Mouse (Mus musculus): ENCODE measurements around the gene Coro1a. TPM values are rescaled to one million over a fixed set of nuclear protein-coding genes. Genes with fewer than 3 reads are reported as not detected.

Gene Coro1a
- polyA plus RNA-seq (2014; fragmentation: Nextera tagmentation; extraction: Ambion mirVana), result 97.2 and 111 TPM in 2 replicates

GRCm38 (mm10) chr7:126707442-126708174, at the start of gene Coro1a:
TSS of gene Coro1a (minus strand) at chr7:126707787.
- 87% methylated on average over 19 of the region's 19 CpGs for WGBS
- H3K9ac ChIP-seq (ENCODE audit: low read length), result no peak within 1 kb of the TSS
- no peaks in the 10 kb centered on the region for H3K36me3 ChIP-seq (ENCODE audit: control insufficient read depth, insufficient read depth, low read length)
- H3K27ac ChIP-seq (ENCODE audit: low read depth, low read length), result no peak within 1 kb of the TSS
- ATAC-seq (no peak), DNase-seq (ENCODE audit: low spot score) (no peak)
- H3K4me1 ChIP-seq (ENCODE audit: control insufficient read depth, insufficient read depth, low read length), result peaks cover 6% of the 10 kb centered on the region
- no peak within 1 kb of the TSS for H3K4me2 ChIP-seq (ENCODE audit: low read length)
- H3K4me3 ChIP-seq (ENCODE audit: low read depth, low read length), result no peak within 1 kb of the TSS
- no peaks in the 10 kb centered on the region for H3K9me3 ChIP-seq (replicated peaks; ENCODE audit: control insufficient read depth, low read length)
- no peaks in the 10 kb centered on the region for H3K27me3 ChIP-seq (replicated peaks; ENCODE audit: control insufficient read depth, insufficient read depth, low read length)

- peak; percentile 85 for DNase-seq (ENCODE audit: low spot score)
- Histone ChIP-seq H3K27ac (ENCODE audit: low read depth, low read length) (no peak overlapping the region), H3K27me3 (replicated peaks; ENCODE audit: control insufficient read depth, insufficient read depth, low read length) (no peaks in the 10 kb centered on the region), H3K4me3 (ENCODE audit: low read depth, low read length) (no peak overlapping the region), H3K36me3 (ENCODE audit: control insufficient read depth, insufficient read depth, low read length) (no peaks in the 10 kb centered on the region), H3K9me3 (replicated peaks; ENCODE audit: control insufficient read depth, low read length) (no peaks in the 10 kb centered on the region), H3K4me1 (ENCODE audit: control insufficient read depth, insufficient read depth, low read length) (no peaks in the 10 kb centered on the region), H3K4me2 (ENCODE audit: low read length) (no peak overlapping the region), H3K9ac (ENCODE audit: low read length) (no peak overlapping the region)
- under 1% methylated on average over 9 of the region's 9 CpGs for WGBS
- peak; percentile 59 for ATAC-seq
These were observed 47.3 kb upstream of the Coro1a start for GRCm38 (mm10) chr7:126754866-126755265.

- no peak overlapping the region for H3K27ac ChIP-seq (ENCODE audit: low read depth, low read length)
- no peaks in the 10 kb centered on the region for H3K9me3 ChIP-seq (replicated peaks; ENCODE audit: control insufficient read depth, low read length)
- DNase-seq (ENCODE audit: low spot score) (no peak), ATAC-seq (no peak)
- H3K4me3 ChIP-seq (ENCODE audit: low read depth, low read length), result no peak overlapping the region
- no peaks in the 10 kb centered on the region for H3K4me1 ChIP-seq (ENCODE audit: control insufficient read depth, insufficient read depth, low read length)
- no peak overlapping the region for H3K4me2 ChIP-seq (ENCODE audit: low read length)
- H3K9ac ChIP-seq (ENCODE audit: low read length), result no peak overlapping the region
- H3K27me3 ChIP-seq (replicated peaks; ENCODE audit: control insufficient read depth, insufficient read depth, low read length), result no peaks in the 10 kb centered on the region
- H3K36me3 ChIP-seq (ENCODE audit: control insufficient read depth, insufficient read depth, low read length), result no peaks in the 10 kb centered on the region
- WGBS, result 95% methylated on average over 17 of the region's 17 CpGs
These were observed 42.2 kb upstream of the Coro1a start for GRCm38 (mm10) chr7:126749582-126750343.

- DNase-seq (ENCODE audit: low spot score), result no peak
- Histone ChIP-seq H3K27ac (ENCODE audit: low read depth, low read length) (no peak overlapping the region), H3K36me3 (ENCODE audit: control insufficient read depth, insufficient read depth, low read length) (no peaks in the 10 kb centered on the region), H3K4me2 (ENCODE audit: low read length) (no peak overlapping the region), H3K27me3 (replicated peaks; ENCODE audit: control insufficient read depth, insufficient read depth, low read length) (no peaks in the 10 kb centered on the region), H3K4me3 (ENCODE audit: low read depth, low read length) (no peak overlapping the region), H3K9me3 (replicated peaks; ENCODE audit: control insufficient read depth, low read length) (no peaks in the 10 kb centered on the region), H3K4me1 (ENCODE audit: control insufficient read depth, insufficient read depth, low read length) (no peaks in the 10 kb centered on the region), H3K9ac (ENCODE audit: low read length) (no peak overlapping the region)
- WGBS, result 79% methylated on average over 7 of the region's 7 CpGs
- no peak for ATAC-seq
These were observed 41.2 kb upstream of the Coro1a start for GRCm38 (mm10) chr7:126748824-126749223.

- H3K4me3 ChIP-seq (ENCODE audit: low read depth, low read length), result no peak overlapping the region
- H3K4me2 ChIP-seq (ENCODE audit: low read length), result no peak overlapping the region
- H3K27me3 ChIP-seq (replicated peaks; ENCODE audit: control insufficient read depth, insufficient read depth, low read length), result no peaks in the 10 kb centered on the region
- H3K9ac ChIP-seq (ENCODE audit: low read length), result no peak overlapping the region
- ATAC-seq (no peak), DNase-seq (ENCODE audit: low spot score) (no peak)
- no peaks in the 10 kb centered on the region for H3K4me1 ChIP-seq (ENCODE audit: control insufficient read depth, insufficient read depth, low read length)
- no peaks in the 10 kb centered on the region for H3K36me3 ChIP-seq (ENCODE audit: control insufficient read depth, insufficient read depth, low read length)
- 53% methylated on average over 6 of the region's 6 CpGs for WGBS
- H3K9me3 ChIP-seq (replicated peaks; ENCODE audit: control insufficient read depth, low read length), result no peaks in the 10 kb centered on the region
- H3K27ac ChIP-seq (ENCODE audit: low read depth, low read length), result no peak overlapping the region
These were observed 39.2 kb upstream of the Coro1a start for GRCm38 (mm10) chr7:126746798-126747197.

- Histone ChIP-seq H3K27ac (ENCODE audit: low read depth, low read length) (no peak overlapping the region), H3K4me1 (ENCODE audit: control insufficient read depth, insufficient read depth, low read length) (no peaks in the 10 kb centered on the region), H3K9me3 (replicated peaks; ENCODE audit: control insufficient read depth, low read length) (no peaks in the 10 kb centered on the region), H3K9ac (ENCODE audit: low read length) (no peak overlapping the region), H3K27me3 (replicated peaks; ENCODE audit: control insufficient read depth, insufficient read depth, low read length) (no peaks in the 10 kb centered on the region), H3K4me3 (ENCODE audit: low read depth, low read length) (no peak overlapping the region), H3K4me2 (ENCODE audit: low read length) (no peak overlapping the region), H3K36me3 (ENCODE audit: control insufficient read depth, insufficient read depth, low read length) (no peaks in the 10 kb centered on the region)
- 92% methylated on average over 12 of the region's 12 CpGs for WGBS
- DNase-seq (ENCODE audit: low spot score) (no peak), ATAC-seq (no peak)
These were observed 38.5 kb upstream of the Coro1a start for GRCm38 (mm10) chr7:126746066-126746465.

GRCm38 (mm10) chr7:126741964-126742482, 34.4 kb upstream of the Coro1a start:
- Histone ChIP-seq H3K36me3 (ENCODE audit: control insufficient read depth, insufficient read depth, low read length) (no peaks in the 10 kb centered on the region), H3K27me3 (replicated peaks; ENCODE audit: control insufficient read depth, insufficient read depth, low read length) (no peaks in the 10 kb centered on the region), H3K27ac (ENCODE audit: low read depth, low read length) (no peak overlapping the region), H3K4me2 (ENCODE audit: low read length) (no peak overlapping the region), H3K4me1 (ENCODE audit: control insufficient read depth, insufficient read depth, low read length) (0 out of 2 replicates have a peak, but pooled peaks cover 4% of the 10 kb centered on the region), H3K9ac (ENCODE audit: low read length) (no peak overlapping the region), H3K4me3 (ENCODE audit: low read depth, low read length) (no peak overlapping the region), H3K9me3 (replicated peaks; ENCODE audit: control insufficient read depth, low read length) (no peaks in the 10 kb centered on the region)
- DNase-seq (ENCODE audit: low spot score) (no peak), ATAC-seq (no peak)
- 93% methylated on average over 13 of the region's 13 CpGs for WGBS

GRCm38 (mm10) chr7:126741452-126741851, 33.9 kb upstream of the Coro1a start:
- Histone ChIP-seq H3K4me3 (ENCODE audit: low read depth, low read length) (no peak overlapping the region), H3K36me3 (ENCODE audit: control insufficient read depth, insufficient read depth, low read length) (no peaks in the 10 kb centered on the region), H3K9ac (ENCODE audit: low read length) (no peak overlapping the region), H3K4me1 (ENCODE audit: control insufficient read depth, insufficient read depth, low read length) (0 out of 2 replicates have a peak, but pooled peaks cover 4% of the 10 kb centered on the region), H3K4me2 (ENCODE audit: low read length) (no peak overlapping the region), H3K9me3 (replicated peaks; ENCODE audit: control insufficient read depth, low read length) (no peaks in the 10 kb centered on the region), H3K27ac (ENCODE audit: low read depth, low read length) (no peak overlapping the region), H3K27me3 (replicated peaks; ENCODE audit: control insufficient read depth, insufficient read depth, low read length) (no peaks in the 10 kb centered on the region)
- 88% methylated on average over 5 of the region's 5 CpGs for WGBS
- ATAC-seq (no peak), DNase-seq (ENCODE audit: low spot score) (no peak)

- H3K4me2 ChIP-seq (ENCODE audit: low read length), result no peak overlapping the region
- ATAC-seq, result no peak
- 82% methylated on average over 5 of the region's 5 CpGs for WGBS
These were observed 33.4 kb upstream of the Coro1a start for GRCm38 (mm10) chr7:126740977-126741376.

More at GRCm38 (mm10) chr7:126740977-126741376, 33.4 kb upstream of the Coro1a start:
- 0 out of 2 replicates have a peak, but pooled peaks cover 4% of the 10 kb centered on the region for H3K4me1 ChIP-seq (ENCODE audit: control insufficient read depth, insufficient read depth, low read length)
- no peak for DNase-seq (ENCODE audit: low spot score)
- no peaks in the 10 kb centered on the region for H3K9me3 ChIP-seq (replicated peaks; ENCODE audit: control insufficient read depth, low read length)
- H3K36me3 ChIP-seq (ENCODE audit: control insufficient read depth, insufficient read depth, low read length), result no peaks in the 10 kb centered on the region
- H3K27me3 ChIP-seq (replicated peaks; ENCODE audit: control insufficient read depth, insufficient read depth, low read length), result no peaks in the 10 kb centered on the region
- no peak overlapping the region for H3K4me3 ChIP-seq (ENCODE audit: low read depth, low read length)
- H3K27ac ChIP-seq (ENCODE audit: low read depth, low read length), result no peak overlapping the region
- H3K9ac ChIP-seq (ENCODE audit: low read length), result no peak overlapping the region

All from forebrain, embryonic 14.5 days (tissue).